Mouse (Mus musculus) limb, embryonic 13.5 days (tissue): ENCODE measurements at regions not wholly inside any gene's neighbourhood (a gene's known extent, or its start where the extent isn't known, plus 50 kb on each side); places are given as distances from the start of the nearest gene placed in this dataset.

Experiments
- ATAC-seq: fragments of 200-750 bp; cut with Nextera tagmentation; 2 replicates; pipeline ENCODE4 v1.8.0; 2017; ENCODE audit warnings: low read depth, moderate number of reproducible peaks, moderate TSS enrichment; ENCODE audit not compliant: low FRiP score
- H3K27ac ChIP-seq: fragments of 300-500 bp; sonication (generic); 2 replicates; pipeline ENCODE4 v1.5.1; 2015; ENCODE audit warnings: inconsistent platforms, mild to moderate bottlenecking, moderate library complexity
- H3K27me3 ChIP-seq: fragments of 300-500 bp; sonication (generic); 2 replicates; pipeline ENCODE4 v1.6.1; 2015; ENCODE audit warnings: mild to moderate bottlenecking, inconsistent platforms
- H3K36me3 ChIP-seq: fragments of 300-500 bp; sonication (generic); 2 replicates; pipeline ENCODE4 v1.6.1; 2015; ENCODE audit warnings: inconsistent platforms, mild to moderate bottlenecking, moderate library complexity
- H3K4me1 ChIP-seq: fragments of 300-500 bp; sonication (generic); 2 replicates; pipeline ENCODE4 v1.6.1; 2015; ENCODE audit warnings: inconsistent platforms
- H3K4me2 ChIP-seq: fragments of 300-500 bp; sonication (generic); replicated peaks from 2 replicates; pipeline ENCODE4 v1.6.1; 2015; ENCODE audit warnings: inconsistent platforms, mild to moderate bottlenecking, moderate library complexity
- H3K4me3 ChIP-seq: fragments of 300-500 bp; sonication (generic); 2 replicates; pipeline ENCODE4 v1.5.1; 2015; ENCODE audit warnings: moderate library complexity, mild to moderate bottlenecking, inconsistent platforms
- H3K9ac ChIP-seq: fragments of 300-500 bp; sonication (generic); 2 replicates; pipeline ENCODE4 v1.6.1; 2015; ENCODE audit warnings: mild to moderate bottlenecking, inconsistent platforms
- H3K9me3 ChIP-seq: fragments of 300-500 bp; sonication (generic); 2 replicates; pipeline ENCODE4 v1.6.1; 2016; ENCODE audit warnings: inconsistent platforms
- WGBS: fragments of 180-500 bp; shearing (Covaris S2); methylation state at CpG from one replicate; pipeline ENCODE4 v1.1.7; 2015; 5-methylcytosine and 5-hydroxymethylcytosine counted together

DNA sequence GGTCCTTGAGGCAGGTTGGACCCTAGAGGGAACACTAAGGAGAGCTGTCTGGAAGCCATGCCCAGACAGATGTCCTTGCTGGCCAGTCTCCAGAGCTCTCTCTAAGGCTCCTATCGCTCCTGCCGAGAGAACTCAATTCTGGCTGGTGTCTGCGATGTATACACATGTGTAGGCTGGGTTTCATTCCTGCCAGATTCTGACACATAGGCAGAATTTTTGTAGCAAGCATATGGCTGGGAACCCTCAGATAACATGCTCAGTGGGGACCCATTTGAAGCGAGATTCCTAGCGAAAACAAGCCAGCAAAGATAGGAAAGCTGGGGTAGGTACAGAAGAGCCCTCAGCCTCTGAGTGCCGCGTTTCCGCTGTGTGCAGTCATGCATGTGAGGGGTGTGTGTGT is 242.9 kb upstream of the Gjb5 start:
- Histone ChIP-seq H3K36me3 (no peaks in the 10 kb centered on the region), H3K9ac (no peak overlapping the region), H3K27me3 (no peaks in the 10 kb centered on the region), H3K27ac (no peak overlapping the region), H3K9me3 (no peaks in the 10 kb centered on the region), H3K4me3 (no peak overlapping the region), H3K4me2 (no peak overlapping the region), H3K4me1 (no peaks in the 10 kb centered on the region)
- WGBS, result 83% methylated on average over 8 of the region's 8 CpGs
- no peak for ATAC-seq

DNA sequence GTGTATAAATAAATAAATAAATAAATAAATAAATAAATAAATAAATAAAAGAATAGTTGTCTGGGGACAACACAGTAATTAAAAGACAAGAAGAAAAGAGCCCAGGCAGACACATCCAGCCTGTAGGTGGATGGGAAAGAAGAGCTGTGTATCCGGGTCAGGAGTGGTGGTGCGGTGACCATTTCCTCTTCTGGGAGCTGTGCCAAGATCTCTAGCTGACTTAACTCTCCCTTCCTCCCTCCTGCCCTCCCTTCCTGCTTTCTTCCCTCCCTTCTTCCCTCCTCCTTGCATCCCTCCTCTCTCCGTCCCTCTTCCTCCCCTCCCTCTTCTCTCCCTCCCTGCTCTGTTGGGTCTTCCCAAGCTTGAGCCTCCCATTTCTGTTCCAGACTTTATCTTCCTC is 240.6 kb upstream of the Gjb5 start:
- WGBS, result 68% methylated on average over 2 of the region's 3 CpGs
- Histone ChIP-seq H3K9me3 (no peaks in the 10 kb centered on the region), H3K27ac (no peak overlapping the region), H3K4me3 (no peak overlapping the region), H3K36me3 (no peaks in the 10 kb centered on the region), H3K9ac (no peak overlapping the region), H3K27me3 (no peaks in the 10 kb centered on the region), H3K4me1 (no peaks in the 10 kb centered on the region), H3K4me2 (no peak overlapping the region)
- ATAC-seq, result no peak

DNA sequence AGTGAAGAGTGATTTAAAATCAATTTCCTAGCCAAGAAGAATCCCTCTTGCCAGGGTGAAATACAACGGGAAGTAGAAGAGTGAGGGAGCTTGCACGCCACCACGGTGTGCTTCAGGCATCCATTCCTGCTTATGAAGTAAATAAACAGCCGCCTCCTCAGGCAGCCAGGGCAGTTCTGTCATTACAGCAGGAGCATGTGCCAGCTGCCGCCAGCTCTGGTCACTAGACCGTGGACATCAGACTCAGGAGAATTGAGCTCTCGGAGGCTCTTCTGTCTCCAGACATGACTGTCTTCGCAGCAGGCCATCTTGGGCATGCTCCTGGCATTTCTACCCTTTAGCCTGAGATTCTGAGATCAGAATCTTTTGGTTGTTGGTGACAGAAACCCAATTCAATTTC is 236.1 kb upstream of the Gjb5 start:
- Histone ChIP-seq H3K27me3 (no peaks in the 10 kb centered on the region), H3K9ac (no peak overlapping the region), H3K4me3 (no peak overlapping the region), H3K4me1 (peaks cover 6% of the 10 kb centered on the region; the same call in 1 of the 2 replicates), H3K27ac (no peak overlapping the region), H3K9me3 (no peaks in the 10 kb centered on the region; the same call in 1 of the 2 replicates), H3K4me2 (no peak overlapping the region), H3K36me3 (no peaks in the 10 kb centered on the region)
- WGBS, result 84% methylated on average over 8 of the region's 8 CpGs
- no peak for ATAC-seq

DNA sequence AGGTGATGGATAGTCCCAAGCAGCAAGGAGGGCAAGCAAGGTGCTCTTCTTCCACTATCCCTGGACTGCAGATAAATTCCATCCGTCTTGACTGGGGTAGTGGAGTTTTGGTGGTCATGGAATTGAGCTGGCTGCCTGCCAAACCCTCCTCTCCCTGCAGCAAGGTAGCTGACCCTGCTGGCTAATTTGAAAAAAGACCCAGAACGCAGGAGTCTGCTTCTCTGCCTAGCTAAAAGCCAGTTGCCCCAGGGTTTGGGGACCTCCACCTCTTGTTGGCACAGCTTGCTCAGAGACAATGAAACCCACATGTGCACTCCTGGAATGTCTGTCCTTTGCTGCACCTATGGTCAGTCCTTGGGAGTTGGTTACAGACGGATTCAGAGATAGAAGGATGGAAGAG is 233.6 kb upstream of the Gjb5 start:
- H3K36me3 ChIP-seq, result no peaks in the 10 kb centered on the region

DNA sequence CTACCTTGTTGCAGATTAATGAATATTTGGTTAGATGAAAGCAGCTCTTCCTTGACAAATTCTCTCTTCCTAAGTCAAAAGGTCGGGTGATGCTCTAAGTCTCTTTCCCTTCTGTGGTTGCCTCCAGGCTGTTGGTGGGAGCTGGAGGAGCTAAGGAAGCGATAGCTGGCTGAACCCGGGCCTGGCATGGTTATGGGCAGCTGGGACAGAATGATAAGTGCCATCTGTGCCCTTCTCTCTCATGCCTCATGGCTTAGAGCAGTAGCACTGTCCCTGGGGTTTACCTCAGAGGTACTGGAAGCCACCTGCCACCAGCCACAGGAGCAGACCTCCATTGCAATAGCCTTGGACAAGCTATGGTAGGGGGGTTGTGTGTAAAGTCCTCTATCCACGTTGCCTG is 228.8 kb upstream of the Gjb5 start:
- Histone ChIP-seq H3K9me3 (no peaks in the 10 kb centered on the region; the same call in 1 of the 2 replicates), H3K4me1 (peaks cover 6% of the 10 kb centered on the region; the same call in 1 of the 2 replicates), H3K4me3 (no peak overlapping the region), H3K9ac (no peak overlapping the region), H3K27me3 (no peaks in the 10 kb centered on the region), H3K27ac (no peak overlapping the region), H3K4me2 (no peak overlapping the region), H3K36me3 (no peaks in the 10 kb centered on the region)
- WGBS, result 73% methylated on average over 4 of the region's 4 CpGs
- ATAC-seq, result no peak

More for the DNA sequence above, 233.6 kb upstream of the Gjb5 start:
- 27% methylated on average over 3 of the region's 3 CpGs for WGBS
- Histone ChIP-seq H3K27me3 (no peaks in the 10 kb centered on the region), H3K27ac (no peak overlapping the region), H3K4me3 (no peak overlapping the region), H3K9ac (no peak overlapping the region), H3K4me1 (peaks cover 6% of the 10 kb centered on the region; the same call in 1 of the 2 replicates), H3K4me2 (no peak overlapping the region), H3K9me3 (no peaks in the 10 kb centered on the region; the same call in 1 of the 2 replicates)
- no peak for ATAC-seq

DNA sequence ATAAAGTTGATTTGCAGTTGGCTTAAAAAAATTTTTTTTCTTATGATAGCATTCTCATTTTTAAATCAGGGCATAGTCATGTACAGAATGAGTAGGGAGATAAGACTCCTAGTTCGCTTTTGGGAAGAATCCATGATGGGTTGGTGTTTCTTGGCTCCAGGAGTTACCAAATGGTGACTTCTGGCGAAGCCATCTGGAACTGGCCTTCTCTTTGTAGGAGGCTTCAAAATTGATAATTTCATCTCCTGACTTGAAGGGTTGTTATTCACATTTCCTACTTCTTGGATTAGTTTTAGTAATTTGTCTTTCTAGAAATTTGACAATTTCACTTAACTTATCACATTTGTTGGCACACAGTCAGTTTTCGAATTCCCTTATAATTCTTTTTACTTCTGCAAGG is 218.5 kb upstream of the Gjb5 start:
- H3K27ac ChIP-seq, result no peak overlapping the region
- H3K4me3 ChIP-seq, result no peak overlapping the region
- WGBS, result 83% methylated on average over 3 of the region's 3 CpGs
- no peak overlapping the region for H3K9ac ChIP-seq
- H3K9me3 ChIP-seq, result no peaks in the 10 kb centered on the region; the same call in 1 of the 2 replicates
- no peak for ATAC-seq
- no peaks in the 10 kb centered on the region for H3K36me3 ChIP-seq
- H3K4me1 ChIP-seq, result no peaks in the 10 kb centered on the region
- H3K27me3 ChIP-seq, result no peaks in the 10 kb centered on the region
- H3K4me2 ChIP-seq, result no peak overlapping the region

DNA sequence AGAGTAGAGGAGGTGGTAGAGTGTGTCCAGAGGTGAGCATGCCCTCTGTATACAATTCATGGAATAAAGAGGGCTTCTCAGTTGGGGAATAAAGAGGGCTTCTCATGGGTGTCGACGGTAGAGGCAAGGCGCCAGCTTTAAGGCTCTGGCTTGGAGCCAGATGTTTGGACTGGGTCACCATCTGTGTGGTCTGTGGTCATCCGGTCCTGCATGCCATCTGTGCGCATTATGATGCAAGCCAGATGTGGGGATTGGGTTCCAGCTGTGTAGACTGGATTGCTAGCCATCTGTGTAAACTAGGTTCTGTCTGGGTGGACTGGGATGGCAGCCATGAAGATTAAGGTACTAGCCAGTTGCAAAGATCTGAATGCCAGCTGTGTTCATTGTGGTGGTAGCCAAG is 204.6 kb upstream of the Gjb5 start:
- no peak overlapping the region for H3K4me3 ChIP-seq
- WGBS, result 32% methylated on average over 5 of the region's 5 CpGs
- no peaks in the 10 kb centered on the region for H3K36me3 ChIP-seq
- ATAC-seq, result peak; percentile 61; the same call in 1 of the 2 replicates
- H3K27me3 ChIP-seq, result no peaks in the 10 kb centered on the region
- no peak overlapping the region for H3K4me2 ChIP-seq
- no peaks in the 10 kb centered on the region for H3K9me3 ChIP-seq
- H3K9ac ChIP-seq, result no peak overlapping the region
- no peaks in the 10 kb centered on the region for H3K4me1 ChIP-seq
- H3K27ac ChIP-seq, result no peak overlapping the region

DNA sequence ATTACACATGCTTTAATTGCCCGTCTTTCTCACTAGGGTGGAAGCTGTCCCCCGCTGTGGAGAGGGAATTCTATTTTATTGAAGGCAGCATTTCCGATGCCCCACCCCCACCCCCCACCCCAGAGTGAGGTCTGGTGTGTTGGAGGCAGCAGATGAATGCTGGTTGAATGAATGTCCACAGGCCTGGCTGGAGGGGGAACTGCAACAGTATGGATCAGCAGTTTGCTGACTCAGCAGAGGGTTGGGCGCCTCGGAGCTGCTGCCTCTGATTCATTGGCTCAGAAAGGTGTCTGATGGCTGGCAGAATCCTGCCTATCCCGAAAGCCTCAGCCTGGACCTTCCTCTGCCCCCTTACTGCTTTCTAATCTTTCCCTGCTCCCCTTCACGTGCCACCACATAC is 200.6 kb upstream of the Gjb5 start:
- H3K4me3 ChIP-seq, result no peak overlapping the region
- ATAC-seq, result no peak
- no peak overlapping the region for H3K9ac ChIP-seq
- no peaks in the 10 kb centered on the region for H3K36me3 ChIP-seq
- no peaks in the 10 kb centered on the region for H3K4me1 ChIP-seq
- H3K4me2 ChIP-seq, result no peak overlapping the region
- no peaks in the 10 kb centered on the region for H3K9me3 ChIP-seq
- H3K27me3 ChIP-seq, result no peaks in the 10 kb centered on the region
- H3K27ac ChIP-seq, result no peak overlapping the region
- 40% methylated on average over 7 of the region's 7 CpGs for WGBS

DNA sequence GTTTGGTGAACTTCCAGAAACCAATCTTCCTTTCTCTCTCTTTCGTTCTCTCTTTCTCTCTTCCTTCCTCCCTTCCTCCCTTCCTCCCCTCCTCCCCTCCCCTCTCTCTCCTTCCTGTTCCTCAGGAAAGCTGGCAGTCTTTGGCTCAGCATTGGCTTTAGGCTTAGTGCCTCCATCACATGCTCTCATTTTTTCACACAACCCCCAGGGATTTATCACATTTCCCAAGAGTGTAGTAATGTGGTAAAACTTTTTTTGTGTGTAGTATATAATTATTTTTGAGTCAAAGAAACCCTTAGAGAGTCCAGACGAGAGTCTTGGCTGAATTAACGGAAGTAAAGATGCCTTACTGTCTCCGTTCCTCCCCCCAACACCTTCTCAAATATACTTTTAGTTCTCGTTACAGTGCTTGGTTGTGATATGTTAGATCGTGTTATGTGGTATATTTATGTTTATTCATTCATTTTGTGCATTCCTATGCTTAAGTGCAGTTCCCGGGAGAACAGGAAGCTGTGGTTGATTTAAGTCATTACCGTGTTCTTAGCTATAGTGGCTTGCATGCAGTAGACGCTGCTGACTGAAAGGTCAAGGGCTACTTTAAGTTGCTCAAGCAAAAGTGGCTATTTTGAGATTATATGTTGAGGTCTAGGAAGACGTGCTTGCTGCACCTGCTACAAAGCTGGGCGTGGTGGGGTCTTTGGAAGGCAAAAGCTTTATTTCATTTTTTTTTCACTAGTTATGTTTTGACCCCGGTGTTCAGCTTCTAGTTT is 194.7 kb upstream of the Gjb5 start:
- Histone ChIP-seq H3K36me3 (no peaks in the 10 kb centered on the region), H3K9ac (no peak overlapping the region), H3K4me2 (no peak overlapping the region), H3K27ac (no peak overlapping the region), H3K4me3 (no peak overlapping the region), H3K9me3 (no peaks in the 10 kb centered on the region), H3K27me3 (no peaks in the 10 kb centered on the region), H3K4me1 (no peaks in the 10 kb centered on the region)
- no peak for ATAC-seq
- WGBS, result 70% methylated on average over 12 of the region's 12 CpGs

DNA sequence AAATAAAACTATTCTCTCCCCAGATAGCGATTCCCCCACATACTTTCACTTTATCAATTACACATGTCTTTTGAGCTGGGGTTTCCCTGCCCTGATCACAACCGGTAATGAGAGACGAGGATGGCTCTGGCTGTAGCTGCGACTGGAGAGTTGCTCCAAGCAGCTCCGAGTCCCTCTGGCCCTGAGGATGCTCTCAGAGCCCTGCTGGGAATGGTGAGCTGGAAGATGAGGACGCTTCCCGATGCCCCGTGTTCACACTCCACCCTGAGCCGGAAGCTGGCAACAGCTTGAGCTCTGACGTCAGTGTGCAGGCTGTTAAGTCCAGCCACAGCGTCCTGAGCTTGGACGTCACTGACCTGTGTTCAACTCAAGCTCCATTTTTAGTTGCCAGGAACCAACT is 191.6 kb upstream of the Gjb5 start:
- H3K9ac ChIP-seq, result no peak overlapping the region
- H3K4me1 ChIP-seq, result no peaks in the 10 kb centered on the region
- WGBS, result 35% methylated on average over 12 of the region's 12 CpGs
- H3K4me2 ChIP-seq, result peak overlapping the region; percentile 44
- no peak overlapping the region; the same call in 1 of the 2 replicates for H3K4me3 ChIP-seq
- H3K36me3 ChIP-seq, result no peaks in the 10 kb centered on the region
- no peak for ATAC-seq
- H3K27me3 ChIP-seq, result no peaks in the 10 kb centered on the region
- no peaks in the 10 kb centered on the region for H3K9me3 ChIP-seq
- no peak overlapping the region for H3K27ac ChIP-seq

DNA sequence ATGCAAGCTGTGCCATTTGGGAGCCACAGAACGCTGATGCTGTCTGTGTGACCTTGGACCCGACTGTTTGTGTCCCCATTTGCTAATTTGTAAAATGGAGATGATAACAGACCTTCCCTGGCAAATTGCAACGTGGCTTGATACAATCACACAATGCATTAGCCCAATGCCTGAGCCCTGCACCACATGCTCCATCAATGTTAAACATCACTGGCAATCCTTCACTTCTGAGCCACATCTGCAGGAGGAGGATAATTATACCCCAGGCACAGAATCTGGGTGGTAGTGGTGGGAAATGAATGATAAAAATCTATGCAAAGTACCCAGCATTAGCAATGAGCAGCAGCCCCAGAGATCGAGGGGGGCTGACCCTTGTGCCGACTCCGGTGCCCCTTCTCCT is 191.0 kb upstream of the Gjb5 start:
- H3K9me3 ChIP-seq, result no peaks in the 10 kb centered on the region
- H3K4me2 ChIP-seq, result peak overlapping the region; percentile 44; the same call in 1 of the 2 replicates
- no peak for ATAC-seq
- no peaks in the 10 kb centered on the region for H3K27me3 ChIP-seq
- no peak overlapping the region for H3K9ac ChIP-seq
- H3K27ac ChIP-seq, result no peak overlapping the region
- no peaks in the 10 kb centered on the region for H3K36me3 ChIP-seq
- no peaks in the 10 kb centered on the region for H3K4me1 ChIP-seq
- no peak overlapping the region for H3K4me3 ChIP-seq
- WGBS, result 70% methylated on average over 6 of the region's 6 CpGs

DNA sequence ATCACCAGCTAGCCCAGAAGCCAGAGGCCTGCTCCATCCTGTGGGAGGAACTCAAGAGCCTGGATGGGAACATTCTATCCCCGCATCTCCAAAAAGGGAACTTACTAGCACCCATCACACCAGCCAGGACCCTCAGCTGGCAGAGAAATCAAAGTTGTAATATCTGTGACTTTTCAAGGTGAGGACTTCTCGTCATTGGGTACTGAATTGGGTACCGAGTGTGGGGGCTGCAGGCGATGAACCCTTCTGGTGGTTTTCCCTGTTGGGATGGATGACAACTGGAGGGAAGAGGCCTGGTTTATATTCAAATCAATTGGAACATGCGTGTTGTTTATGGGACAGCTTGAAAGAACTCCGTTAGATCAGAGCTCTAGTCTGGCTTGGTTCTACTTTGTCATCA is 187.1 kb upstream of the Gjb5 start:
- 88% methylated on average over 6 of the region's 6 CpGs for WGBS
- Histone ChIP-seq H3K9me3 (no peaks in the 10 kb centered on the region), H3K4me2 (no peak overlapping the region), H3K9ac (no peak overlapping the region), H3K4me1 (no peaks in the 10 kb centered on the region), H3K4me3 (no peak overlapping the region), H3K27me3 (no peaks in the 10 kb centered on the region), H3K27ac (no peak overlapping the region), H3K36me3 (no peaks in the 10 kb centered on the region)
- ATAC-seq, result no peak

DNA sequence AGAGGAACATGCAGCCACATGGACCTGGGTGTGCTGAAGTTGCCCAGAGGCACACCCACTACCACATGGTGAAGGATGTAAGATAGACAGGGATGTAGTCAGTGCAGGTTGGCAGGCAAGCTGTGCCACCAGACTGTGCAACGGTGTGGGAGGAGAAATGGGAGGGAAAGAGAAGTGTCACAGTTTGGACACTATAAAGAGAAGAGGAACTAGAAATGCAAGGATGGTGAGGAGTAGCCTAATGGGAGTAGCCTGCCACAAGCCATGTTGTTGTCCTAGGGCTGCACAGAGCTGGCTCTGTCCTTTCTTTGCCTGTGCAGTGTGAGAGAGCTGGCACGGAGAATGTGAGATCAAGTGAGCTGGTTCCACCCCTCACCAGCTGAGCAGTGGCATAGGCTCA is 185.3 kb upstream of the Gjb5 start:
- Histone ChIP-seq H3K9ac (no peak overlapping the region), H3K4me2 (no peak overlapping the region), H3K9me3 (no peaks in the 10 kb centered on the region), H3K4me3 (no peak overlapping the region), H3K36me3 (no peaks in the 10 kb centered on the region), H3K4me1 (no peaks in the 10 kb centered on the region), H3K27me3 (no peaks in the 10 kb centered on the region), H3K27ac (no peak overlapping the region)
- no peak for ATAC-seq
- WGBS, result 97% methylated on average over 2 of the region's 2 CpGs
